Mouse (Mus musculus) stomach, postnatal 0 days (tissue): ENCODE results near the gene Cend1.

Experiments
- CTCF ChIP-seq: IDR thresholded peaks from 2 replicates; pipeline ENCODE4 v1.5.1; 2016; ENCODE audit warnings: antibody characterized with exemption, low read depth, mild to moderate bottlenecking, moderate library complexity
- EP300 ChIP-seq: optimal IDR thresholded peaks from 2 replicates; pipeline ENCODE3; 2016; ENCODE audit warnings: antibody characterized with exemption

- TF ChIP-seq CTCF (no peak), EP300 (no peak)
Measured at GRCm38 (mm10) chr7:141442199-141442598, 12.9 kb upstream of the Cend1 start.
